Mouse (Mus musculus) megakaryocyte progenitor cell, adult 5-6 weeks (primary cell): ENCODE measurements around the gene Gbp7. TPM values are rescaled to one million over a fixed set of nuclear protein-coding genes. Genes with fewer than 3 reads are reported as not detected.
"Not testable (repeated sequence)": the region's sequence is repeated elsewhere in the genome, so short reads cannot be mapped to it uniquely, and the experiment has no call there.

ENCODE experiments used
- ATAC-seq: replicated peaks from 2 replicates; pipeline ENCODE4 v1.8.0; 2016; ENCODE audit warnings: mild to moderate bottlenecking, moderate TSS enrichment, inconsistent platforms; ENCODE audit not compliant: poor library complexity
- total RNA-seq, 2 experiments: library from RNA; stranded (forward) in 1 of 2; stranded (reverse) in 1 of 2; fragments of 157-497, 149-512 nt in 1 of 2; fragments of 200-1000 nt in 1 of 2; gene quantifications; 2 replicates each; pipeline versions ENCODE4 v1.2.3 to v1.2.4; 2015 to 2017

Gbp7 gene
- total RNA-seq, 2 experiments from 2014 or later, result 22.4 to 25.5 TPM

GRCm38 (mm10) chr3:142560296-142560948 lies 30.3 kb downstream of the Gbp7 start:
- peak; percentile 95 for ATAC-seq

GRCm38 (mm10) chr3:142561045-142561646 lies 31.0 kb downstream of the Gbp7 start:
- peak; percentile 4; the same call in 1 of the 2 replicates for ATAC-seq

- peak; percentile 26; the same call in 1 of the 2 replicates for ATAC-seq
Observed at GRCm38 (mm10) chr3:142561666-142562065, 31.5 kb downstream of the Gbp7 start.

GRCm38 (mm10) chr3:142567490-142567889 lies 37.3 kb downstream of the Gbp7 start:
- ATAC-seq, result not testable (repeated sequence)

- no peak for ATAC-seq
Observed at GRCm38 (mm10) chr3:142570738-142571137, 40.6 kb downstream of the Gbp7 start.

GRCm38 (mm10) chr3:142577108-142577507 lies 47.0 kb downstream of the Gbp7 start:
- ATAC-seq, result peak; percentile 76

GRCm38 (mm10) chr3:142578342-142578741 lies 48.2 kb downstream of the Gbp7 start:
- no peak for ATAC-seq

GRCm38 (mm10) chr3:142583067-142583466 lies 52.9 kb downstream of the Gbp7 start:
- no peak for ATAC-seq

- ATAC-seq, result no peak
Observed at GRCm38 (mm10) chr3:142587386-142587785, 57.2 kb downstream of the Gbp7 start.

GRCm38 (mm10) chr3:142588888-142589287 lies 58.7 kb downstream of the Gbp7 start:
- ATAC-seq, result no peak

- peak; percentile 87 for ATAC-seq
Observed at GRCm38 (mm10) chr3:142590431-142591067, 60.4 kb downstream of the Gbp7 start.

GRCm38 (mm10) chr3:142594547-142594946 lies 64.4 kb downstream of the Gbp7 start, which contains the start of gene Gbp2b:
Gene Gbp2b (plus strand): TSS chr3:142594847.
- no peak for ATAC-seq

GRCm38 (mm10) chr3:142597923-142598322 lies 67.8 kb downstream of the Gbp7 start:
- ATAC-seq, result no peak

Other genes starting within 250 kb of the Gbp7 start
- 16.3 and 20.2 TPM in 2 replicates for gene Pdlim5, start 134.6 kb upstream of the Gbp7 start, total RNA-seq (2015)
- 11.5 and 16.7 TPM in 2 replicates for gene Pdlim5, start 134.6 kb upstream of the Gbp7 start, total RNA-seq (2017)
- 4.4 and 5.1 TPM in 2 replicates for gene Gbp5, start 36.4 kb upstream of the Gbp7 start, total RNA-seq (2015)
- gene Gbp5, start 36.4 kb upstream of the Gbp7 start, total RNA-seq (2017), result 6.8 and 10.5 TPM in 2 replicates
- 38.6 and 48.9 TPM in 2 replicates for gene Gbp3, start 29.7 kb downstream of the Gbp7 start, total RNA-seq (2015)
- 68.1 and 72.0 TPM in 2 replicates for gene Gbp3, start 29.7 kb downstream of the Gbp7 start, total RNA-seq (2017)
- gene Gbp2b, start 64.5 kb downstream of the Gbp7 start, total RNA-seq (2015), result not detected in 2 replicates
- gene Gbp2b, start 64.5 kb downstream of the Gbp7 start, total RNA-seq (2017), result not detected in 2 replicates
- 5.0 and 7.6 TPM in 2 replicates for gene Gbp2, start 90.3 kb downstream of the Gbp7 start, total RNA-seq (2015)
- gene Gbp2, start 90.3 kb downstream of the Gbp7 start, total RNA-seq (2017), result 9.1 and 9.8 TPM in 2 replicates
- gene Kyat3, start 170.7 kb downstream of the Gbp7 start, total RNA-seq (2015), result 21.5 and 32.4 TPM in 2 replicates
- gene Kyat3, start 170.7 kb downstream of the Gbp7 start, total RNA-seq (2017), result 33.1 and 37.1 TPM in 2 replicates
- 95.6 and 98.0 TPM in 2 replicates for gene Gtf2b, start 234.7 kb downstream of the Gbp7 start, total RNA-seq (2015)
- 142 and 154 TPM in 2 replicates for gene Gtf2b, start 234.7 kb downstream of the Gbp7 start, total RNA-seq (2017)